Mouse (Mus musculus) thymus, postnatal 36 days (tissue): ENCODE results near the gene Ciao2a.
A peak's percentile ranks its signal among the peaks of the same experiment; 100 is the strongest.

Experiments used
- DNase-seq, 2 experiments: peaks; one replicate each; pipeline ENCODE4 v3.0.0; 2022; ENCODE audit warnings: mixed read lengths in 2 of 2

The Ciao2a gene

DNA sequence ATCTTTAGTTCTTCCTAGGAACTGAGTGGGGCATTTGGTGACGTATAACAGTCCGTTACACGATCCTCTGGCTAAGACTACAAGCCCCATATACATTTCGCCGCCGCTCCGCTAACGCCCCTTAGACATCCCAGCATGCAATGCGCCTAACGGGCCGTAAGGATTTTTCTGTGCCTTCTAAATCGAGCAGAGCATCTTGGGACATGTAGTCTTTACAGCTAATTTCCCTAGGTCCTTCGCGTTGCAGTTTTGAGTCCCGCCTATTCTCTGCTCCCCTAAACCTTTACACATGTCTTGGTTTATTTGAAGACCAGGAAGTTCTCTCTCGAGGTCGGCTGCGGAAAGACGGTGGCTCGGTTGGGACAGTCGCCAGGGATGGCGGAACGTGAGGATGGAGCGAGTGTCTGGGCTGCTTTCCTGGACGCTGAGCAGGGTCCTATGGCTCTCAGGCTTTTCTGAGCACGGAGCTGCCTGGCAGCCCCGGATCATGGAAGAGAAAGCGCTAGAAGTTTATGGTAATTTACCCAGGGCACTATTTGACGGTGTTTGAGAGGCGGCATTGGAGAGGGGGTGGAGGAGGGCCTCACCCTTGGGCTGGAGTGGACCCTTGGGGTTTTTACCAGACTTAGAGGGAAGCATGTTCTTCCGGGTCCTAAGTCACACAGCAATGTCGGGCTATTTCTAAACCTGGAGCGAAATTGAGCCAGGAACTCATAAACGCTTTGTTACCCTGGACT lies at the start of gene Ciao2a, which contains the start of gene Snx1:
Gene Ciao2a (plus strand): TSS at position 156 of the 737 bp plus-strand sequence.
Gene Snx1 (minus strand): TSS at position 132 of the 737 bp plus-strand sequence.
- peak; percentile 92 to 95 for DNase-seq

DNA sequence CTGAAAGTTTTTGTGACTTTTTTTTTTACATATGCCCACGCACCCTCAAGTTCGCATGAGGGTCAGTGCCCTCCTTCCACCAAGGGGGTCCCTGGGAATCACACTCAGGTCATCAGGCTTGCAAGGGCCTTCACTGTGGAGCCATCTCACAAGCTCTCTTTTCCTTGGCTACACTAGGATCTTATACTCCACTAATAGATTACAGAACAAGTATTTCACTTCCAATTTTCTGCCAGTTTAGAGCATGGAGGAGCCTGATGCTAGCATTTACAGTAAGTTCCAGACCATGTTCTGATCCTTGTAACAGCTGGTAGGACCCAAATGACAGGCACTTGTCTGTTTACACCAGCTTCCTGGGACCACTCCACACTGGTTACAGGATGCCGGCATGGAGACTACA lies 48.3 kb upstream of the Ciao2a start:
- no peak for DNase-seq

DNA sequence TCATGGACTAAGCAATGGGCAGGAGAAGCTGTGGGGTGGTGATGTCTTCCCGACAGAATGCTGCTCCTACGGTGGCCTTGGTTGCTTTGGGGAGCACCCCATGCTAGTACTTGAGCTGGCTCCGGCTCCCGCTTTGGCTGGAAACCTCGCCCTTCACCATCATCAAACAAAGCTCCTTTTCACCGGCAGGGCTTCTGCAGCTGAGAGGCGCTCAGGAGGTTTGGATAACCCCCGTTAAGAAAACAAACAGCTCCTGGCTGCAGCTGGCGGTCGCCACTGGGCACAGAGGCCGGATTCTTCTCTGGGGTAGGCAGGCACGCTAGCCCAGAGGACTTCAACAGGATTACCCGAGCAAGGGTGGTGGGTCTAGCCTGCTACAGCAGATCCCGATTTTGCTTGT lies 47.9 kb upstream of the Ciao2a start:
- no peak for DNase-seq

DNA sequence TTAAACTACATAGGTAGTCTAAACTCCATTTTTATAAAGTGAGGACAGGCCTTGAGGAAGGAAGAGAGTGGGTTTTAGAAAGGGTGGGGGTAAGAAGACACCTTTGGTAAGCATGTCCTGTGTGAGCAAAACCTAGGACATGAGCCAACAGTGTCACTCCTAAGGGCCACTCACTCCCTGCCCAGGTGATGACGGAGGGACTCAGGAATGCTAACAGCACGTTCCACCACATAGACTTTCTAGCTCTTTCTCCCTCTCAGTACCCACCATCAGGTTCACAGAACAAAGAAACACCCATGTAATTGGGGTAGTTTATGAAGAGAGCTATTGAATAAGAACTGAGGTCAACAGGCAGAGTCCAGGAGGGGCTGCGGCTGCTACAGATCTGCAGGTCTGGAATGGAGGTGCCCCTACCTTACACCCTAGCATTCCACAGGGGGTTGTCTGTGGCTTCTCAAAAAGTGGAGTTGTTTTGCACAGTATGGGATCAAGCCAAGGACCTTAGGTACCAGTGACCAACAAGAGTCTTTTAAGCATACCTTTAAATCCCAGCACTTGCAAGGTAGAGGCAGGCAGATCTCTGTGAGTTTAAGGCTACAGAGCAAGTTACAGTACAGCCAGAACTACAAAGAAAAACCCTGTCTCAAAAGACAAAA lies 45.5 kb upstream of the Ciao2a start:
- DNase-seq = no peak

DNA sequence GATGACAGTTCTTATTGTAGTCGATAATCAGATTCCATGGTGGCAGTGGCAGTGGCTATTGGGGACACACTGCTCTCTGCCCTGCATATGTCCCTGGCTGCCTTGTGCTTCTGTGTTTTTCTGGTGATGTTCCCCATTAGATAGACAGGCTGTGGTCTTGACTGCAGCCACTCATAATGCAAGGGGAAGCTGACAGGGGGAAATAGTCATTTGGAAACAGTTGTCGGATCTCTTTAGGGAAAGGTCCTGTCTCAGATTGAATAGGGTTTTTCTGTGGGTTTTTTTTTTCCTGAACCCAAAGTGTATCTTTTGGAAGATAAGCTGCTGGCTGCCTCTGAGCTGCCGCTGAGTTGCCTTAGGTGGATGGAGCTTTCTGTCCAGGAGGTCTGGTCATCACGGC lies 44.4 kb upstream of the Ciao2a start:
- DNase-seq = no peak

DNA sequence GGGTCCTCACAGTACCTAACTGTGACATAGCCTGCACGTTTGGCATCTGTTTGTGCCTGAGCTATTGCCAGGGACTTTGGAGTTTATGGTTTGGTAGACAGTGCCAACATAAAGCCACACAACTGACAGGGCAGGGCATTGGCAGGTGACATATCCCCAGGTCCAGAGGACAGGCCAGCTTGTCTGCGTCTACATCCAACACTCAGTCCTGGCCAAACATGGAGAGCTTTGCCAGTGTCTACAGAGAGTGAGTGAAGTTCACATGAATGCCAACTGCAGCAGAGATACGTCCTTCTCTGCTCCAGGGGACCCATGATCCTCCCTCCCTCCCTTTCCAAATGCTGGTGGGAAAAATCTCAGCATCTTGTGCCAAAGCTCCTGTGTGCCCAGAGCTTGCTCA lies 42.2 kb upstream of the Ciao2a start:
- DNase-seq = no peak

DNA sequence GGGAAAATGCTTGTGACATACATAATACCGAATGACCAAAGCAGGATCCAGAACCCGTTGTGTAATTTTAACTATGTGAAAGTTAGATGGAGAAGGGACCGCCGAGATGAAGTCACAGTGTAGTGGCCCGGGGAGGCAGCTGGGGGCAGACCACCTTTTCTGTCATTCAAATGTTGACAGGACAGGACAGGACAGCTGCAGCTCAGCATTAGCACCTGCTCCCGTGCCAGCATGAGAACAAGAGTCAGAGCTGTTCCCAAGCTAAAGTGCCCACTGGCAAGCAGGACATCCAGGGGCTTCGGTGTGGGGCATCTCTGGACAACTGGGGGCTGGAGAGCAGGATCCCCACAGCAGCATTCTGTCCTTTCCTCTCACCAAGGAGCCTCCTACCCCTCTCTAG lies 39.3 kb upstream of the Ciao2a start:
- no peak for DNase-seq

DNA sequence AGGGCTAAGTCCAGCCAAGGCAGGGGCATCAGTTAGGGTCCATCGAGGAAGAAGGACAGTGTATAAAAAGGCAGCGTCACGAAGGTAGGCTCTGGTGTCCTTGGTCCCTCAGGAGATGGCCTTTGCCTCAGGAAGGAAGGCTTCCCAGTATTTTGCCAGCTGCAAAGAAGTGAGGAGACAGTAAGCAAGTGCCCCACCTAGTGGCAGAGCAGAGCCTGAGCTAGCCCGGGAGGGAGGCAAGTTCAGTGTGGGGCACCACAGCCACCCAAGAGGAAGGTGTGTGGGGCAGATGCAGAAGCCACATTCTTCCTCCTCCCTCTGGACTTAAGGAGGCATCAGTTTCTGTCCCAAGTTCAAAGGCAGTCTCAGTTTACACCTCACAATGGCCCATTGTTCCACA lies 38.0 kb upstream of the Ciao2a start:
- peak; percentile 57 to 60 for DNase-seq

DNA sequence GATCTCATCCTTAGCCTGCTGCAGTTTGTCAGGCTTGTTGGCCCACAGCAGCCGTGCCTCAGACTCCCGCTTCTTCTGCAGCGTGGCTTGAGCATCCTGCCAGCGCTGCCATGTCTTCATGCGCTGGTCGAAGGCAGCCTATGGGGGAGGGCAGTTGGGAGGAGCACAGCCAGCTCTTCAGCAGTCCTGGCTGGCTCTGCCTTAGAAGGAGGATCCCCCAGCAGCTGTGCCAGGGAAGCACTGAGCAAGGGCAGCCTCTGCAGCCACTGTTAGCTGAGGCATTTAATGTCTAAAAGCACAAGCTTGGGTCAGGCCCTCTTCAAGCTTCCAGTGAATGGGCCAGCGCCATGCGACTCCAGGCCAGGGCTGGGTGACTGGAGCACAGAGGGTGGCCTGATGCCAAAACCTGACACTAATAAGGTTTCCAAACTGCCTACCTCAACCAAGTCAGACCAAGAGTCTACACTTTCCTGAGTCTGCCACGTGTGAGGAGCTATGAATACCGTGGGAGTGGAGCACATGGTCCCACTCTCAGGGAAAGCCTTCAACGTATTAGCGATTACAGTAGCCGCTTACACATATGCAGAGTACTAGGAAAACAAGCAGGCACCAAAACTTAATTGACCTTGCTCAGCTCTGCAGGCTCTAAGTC lies 35.7 kb upstream of the Ciao2a start:
- DNase-seq = no peak

DNA sequence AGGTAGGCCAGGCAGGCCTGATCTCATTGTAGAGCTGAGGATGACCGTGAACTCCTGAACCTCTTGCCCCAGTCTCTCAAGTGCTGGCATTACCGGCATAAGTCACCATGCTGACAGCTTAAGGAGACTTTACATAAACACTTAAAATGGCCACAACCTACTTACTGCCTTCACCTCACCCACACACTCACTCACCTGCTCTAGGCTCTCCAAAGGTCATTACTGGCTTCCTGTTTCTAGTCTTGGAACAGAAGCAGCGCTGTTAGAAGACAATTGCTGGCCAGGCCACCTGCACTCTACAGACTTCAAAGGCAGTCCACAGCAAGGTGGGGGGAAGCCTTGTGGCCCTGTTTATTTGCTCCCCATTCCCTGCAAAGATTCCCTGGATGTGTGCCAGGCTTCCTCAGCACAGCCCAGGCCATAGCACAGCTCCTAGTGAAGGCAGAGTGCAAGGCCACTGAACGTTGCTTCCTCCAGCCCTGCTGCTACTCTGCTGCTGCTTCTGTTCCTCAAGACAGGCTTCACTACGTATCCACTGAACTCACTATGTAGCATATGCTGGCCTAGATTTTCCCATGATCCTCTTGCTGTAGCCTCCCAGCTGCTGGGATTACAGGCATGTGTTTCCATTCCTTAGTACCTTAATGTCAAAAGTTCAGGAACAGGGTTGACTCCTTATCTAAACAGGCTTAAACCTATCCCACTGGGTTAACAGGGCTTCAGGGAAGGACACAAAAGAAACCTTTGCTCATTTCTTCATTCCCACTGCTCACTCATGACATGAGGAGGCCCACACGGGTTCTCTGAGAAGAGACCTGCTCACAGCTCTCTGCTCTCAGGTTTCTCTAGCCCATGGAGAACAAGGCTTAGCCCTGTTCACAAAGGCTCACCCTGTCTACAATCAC lies 34.8 kb upstream of the Ciao2a start:
- DNase-seq = no peak

DNA sequence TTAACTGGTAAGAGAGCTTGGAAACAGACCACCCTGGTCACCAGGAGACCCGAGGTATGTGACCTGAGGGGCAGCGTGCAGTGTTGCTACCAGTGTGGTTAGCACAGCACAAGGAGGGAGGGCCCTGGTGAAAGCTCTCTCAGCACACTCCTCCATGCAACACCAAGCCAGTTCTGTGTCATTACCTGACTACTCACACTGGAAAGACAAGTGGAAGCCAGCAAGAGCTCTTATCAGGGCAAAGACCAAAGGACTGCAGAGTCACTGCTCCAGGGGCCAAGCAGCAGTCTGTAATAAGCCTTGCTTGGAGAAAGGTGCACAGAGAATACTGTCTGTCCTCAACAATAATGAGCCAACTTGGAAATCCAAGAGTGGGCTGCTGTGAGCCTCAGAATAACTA lies 33.7 kb upstream of the Ciao2a start:
- no peak for DNase-seq

DNA sequence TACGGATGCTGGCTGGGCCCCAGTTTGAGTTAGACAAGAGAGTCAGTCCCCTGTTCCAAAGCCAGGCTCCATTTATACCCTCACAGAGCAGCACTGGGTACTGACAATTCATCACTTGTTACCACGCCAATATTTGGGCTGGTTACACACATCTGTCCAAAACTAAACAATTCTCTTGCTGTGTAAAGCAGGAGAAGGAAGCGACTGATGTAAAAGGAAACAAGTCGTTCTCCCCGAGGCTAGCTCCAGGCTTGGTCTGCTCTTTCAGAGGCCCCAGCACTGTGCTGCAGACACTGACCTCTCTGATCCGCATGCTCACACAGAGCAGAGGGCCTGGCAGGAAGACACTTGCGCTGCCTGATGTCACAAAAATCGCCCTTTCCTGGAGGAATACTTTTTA lies 24.8 kb upstream of the Ciao2a start:
- DNase-seq = no peak

DNA sequence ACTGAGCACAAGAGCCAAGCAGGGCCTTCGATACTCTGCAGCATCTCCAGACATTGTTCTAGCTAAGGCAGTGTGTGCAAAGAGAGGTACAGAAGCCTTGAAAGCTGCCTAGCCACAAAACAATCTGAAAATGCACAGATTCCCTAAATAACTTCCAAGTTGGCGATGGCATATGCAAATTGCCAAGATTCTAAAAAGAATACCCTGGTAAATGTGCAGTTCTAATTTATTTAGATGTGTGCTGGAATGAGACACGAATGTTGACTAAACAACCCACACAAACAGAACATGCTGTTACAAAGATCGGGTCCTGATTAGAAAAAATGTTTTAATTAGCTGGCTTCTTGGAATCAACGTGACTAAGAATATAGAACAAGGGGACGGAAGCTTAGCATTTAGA lies 23.7 kb upstream of the Ciao2a start:
- DNase-seq = no peak

DNA sequence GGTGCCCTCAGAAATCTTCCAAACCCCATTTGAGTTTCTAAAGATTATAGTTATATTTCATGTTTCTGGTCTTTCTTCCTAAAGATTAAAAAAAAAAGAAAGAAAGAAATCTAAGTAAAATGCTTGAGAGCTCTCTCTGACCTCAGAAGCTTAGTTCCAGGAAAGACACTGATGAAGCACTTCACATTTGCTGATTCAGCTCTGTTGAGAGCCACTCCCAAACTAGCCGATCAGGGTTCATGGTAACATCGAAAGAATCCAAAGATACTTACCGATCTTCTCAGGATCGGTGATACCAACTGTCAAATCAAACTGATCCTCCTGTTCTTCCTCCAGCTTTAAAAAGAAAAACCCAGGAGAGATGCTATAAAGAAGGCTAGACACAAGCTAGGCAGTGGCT lies 21.8 kb upstream of the Ciao2a start:
- no peak for DNase-seq

DNA sequence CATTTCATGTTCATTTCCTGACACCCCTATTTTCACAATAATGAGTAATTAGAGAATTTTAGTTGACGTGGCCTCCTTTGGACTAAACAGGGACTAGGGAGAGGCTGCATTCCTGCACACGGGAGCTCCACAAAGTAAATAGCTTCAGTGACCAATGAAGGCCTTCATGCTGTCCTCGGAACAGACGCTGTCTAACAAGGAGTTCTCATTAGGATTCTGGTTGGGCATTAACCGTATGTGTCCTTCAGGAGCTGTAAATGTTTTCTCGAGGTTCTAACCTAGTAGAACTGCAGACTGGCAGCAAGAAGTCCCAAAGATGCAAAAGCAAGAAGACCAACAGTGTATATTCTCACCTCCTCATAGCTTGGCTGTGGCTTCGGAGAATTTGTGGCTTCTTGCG lies 21.2 kb upstream of the Ciao2a start:
- DNase-seq = no peak

DNA sequence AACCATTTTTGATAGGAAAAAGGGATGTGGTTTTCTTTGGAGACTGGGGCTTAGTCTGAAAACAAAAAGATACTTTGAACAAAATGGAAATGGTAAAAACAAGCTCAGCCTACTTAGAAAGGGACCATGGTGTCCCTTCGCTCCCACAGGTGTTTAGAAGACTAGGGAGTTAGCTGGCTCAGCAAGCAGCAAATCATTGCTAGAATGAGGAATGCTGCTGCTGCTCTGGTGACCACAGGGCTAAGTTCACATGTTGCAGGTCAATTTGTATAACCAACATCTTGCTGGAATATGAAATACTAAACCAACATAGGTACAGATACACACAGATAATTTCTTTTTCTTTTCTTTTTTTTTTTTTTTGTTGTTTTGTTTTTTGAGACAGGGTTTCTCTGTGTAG lies 16.8 kb upstream of the Ciao2a start:
- DNase-seq = no peak

DNA sequence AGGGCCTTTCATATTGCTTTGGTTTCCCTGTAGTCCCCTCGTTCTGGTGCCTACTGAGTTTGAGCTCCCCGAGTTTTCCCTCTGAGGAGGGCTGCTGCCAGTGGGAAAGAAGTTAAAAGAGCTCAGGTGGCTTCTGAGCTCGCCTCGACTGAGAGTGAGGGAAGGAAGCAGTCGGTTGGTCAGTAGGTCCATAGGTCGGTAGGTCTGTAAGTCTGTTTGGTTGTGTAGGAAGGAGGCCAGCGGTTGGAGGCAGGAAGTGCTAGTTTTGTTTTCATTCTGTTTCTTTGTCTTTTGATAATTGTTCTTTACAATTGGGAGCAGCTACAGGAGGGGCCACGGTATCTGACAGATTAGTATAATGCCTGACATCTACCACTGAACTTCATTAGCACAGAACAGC lies 16.3 kb upstream of the Ciao2a start:
- no peak for DNase-seq

DNA sequence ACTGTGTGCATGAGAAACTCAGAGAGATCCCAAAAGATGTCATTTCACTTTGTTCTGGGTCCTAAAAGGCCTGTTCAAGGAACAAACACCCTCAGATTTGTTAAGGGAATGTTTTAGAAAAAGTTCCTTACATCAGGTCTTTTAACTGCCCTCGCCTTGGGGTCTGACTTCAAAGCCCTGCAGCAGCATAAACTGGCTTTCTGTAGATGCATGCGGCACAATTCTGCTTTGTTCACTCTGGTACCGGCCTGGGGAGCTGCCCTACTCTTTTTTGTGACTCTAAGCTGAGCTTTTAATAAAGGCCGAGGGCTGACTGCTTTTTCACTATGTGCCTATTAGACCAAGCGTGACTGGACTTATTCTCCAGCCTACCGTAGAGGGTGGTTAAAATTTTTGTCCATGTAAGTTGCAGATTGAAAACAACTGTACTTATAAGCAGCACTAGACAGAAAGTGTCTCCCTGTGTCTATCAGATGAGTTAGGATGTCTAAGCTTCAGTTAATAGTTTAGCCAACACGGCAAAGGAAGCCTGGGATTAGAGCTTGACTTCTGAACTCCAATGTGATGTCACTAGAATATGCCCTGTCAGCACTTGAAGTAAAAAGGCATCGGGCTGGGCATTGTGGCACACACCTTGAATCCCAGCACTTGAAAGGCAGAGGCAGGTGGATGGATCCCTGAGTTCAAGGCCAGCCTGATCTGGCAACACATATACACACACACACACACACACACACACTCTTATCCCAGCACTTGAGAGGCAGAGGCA lies 15.6 kb upstream of the Ciao2a start:
- no peak for DNase-seq

DNA sequence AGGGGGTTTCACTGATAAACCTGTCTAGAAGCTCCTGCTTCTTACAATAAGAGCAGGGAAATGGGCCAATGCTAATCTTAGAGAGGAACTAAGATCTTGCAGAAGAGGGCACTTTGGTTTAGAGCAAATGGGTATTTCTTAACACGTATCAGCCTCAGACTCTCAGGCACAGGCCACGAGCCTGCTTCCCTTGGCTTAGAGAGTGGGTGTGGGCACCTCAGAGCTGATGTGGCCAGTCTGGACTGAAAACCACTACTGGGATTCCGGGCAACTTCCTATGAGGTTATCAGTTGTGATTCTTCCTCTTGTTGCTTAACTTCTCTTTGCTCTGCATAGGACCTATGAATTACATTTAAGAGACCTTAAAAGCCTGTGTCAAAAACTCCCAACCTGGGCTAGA lies 12.1 kb upstream of the Ciao2a start:
- DNase-seq = no peak

DNA sequence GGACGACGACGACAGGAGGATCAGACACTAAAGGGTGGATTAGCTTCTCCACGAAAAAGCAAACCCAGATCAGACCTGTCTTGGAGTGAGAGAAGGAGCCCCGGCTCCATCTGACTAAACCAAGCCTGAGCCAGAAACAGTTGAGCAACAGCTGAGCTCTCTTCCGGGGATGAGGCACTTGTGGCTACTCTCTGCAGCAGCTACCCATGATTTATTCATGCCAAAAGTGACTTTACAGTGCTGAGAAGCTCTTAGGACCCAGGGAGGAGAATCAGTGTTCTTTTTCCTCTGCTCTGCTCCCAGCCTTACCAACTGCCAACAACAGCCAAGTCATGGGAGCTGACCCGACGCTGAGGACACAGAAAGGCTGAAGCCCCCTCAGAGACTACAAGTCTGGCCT lies 9.5 kb upstream of the Ciao2a start:
- no peak for DNase-seq

DNA sequence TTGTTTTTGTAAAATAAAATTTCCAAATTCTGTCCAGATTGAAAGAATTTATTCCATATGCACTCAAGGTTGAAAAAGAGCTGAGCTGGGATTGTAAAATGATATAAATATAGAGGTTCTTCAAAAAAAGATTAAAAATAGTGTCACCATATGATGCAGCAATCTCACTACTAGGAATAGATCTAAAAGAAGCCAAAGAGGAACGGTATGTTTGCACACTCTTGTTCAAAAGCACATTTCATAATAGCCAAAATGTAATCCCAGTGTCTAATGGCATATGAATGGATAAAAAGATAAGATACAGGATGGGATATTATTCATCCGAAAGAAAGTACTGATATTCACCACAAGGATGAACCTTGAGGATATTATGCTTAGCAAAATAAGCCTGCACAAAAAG lies 6.9 kb upstream of the Ciao2a start:
- DNase-seq = no peak

DNA sequence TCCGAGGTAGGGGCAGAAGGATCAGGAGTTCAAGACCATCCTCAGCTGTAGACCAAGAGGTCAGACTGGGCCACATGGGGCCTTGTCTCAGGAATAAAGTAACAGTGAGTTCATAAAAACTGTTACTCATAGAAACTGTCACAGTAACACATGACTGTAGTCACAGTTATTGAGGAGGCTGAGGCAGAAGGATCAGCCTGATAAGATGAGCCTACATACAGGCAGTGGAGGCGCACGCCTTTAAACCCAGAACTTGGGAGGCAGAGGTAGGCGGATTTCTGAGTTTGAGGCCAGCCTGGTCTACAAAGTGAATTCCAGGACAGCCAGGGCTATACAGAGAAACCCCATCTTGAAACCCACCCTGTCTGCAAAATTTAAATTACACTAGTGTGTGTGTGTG lies 6.3 kb upstream of the Ciao2a start:
- no peak for DNase-seq
